Mouse (Mus musculus) liver, adult 2 months (tissue): Measurements from ENCODE around the gene Setdb1. TPM values are rescaled to one million over a fixed set of nuclear protein-coding genes. Genes with fewer than 3 reads are reported as not detected.

Experiments used
- DNase-seq: peaks from one replicate; pipeline ENCODE4 v3.0.0-alpha.2; 2011; ENCODE audit warnings: low read depth, low spot score; ENCODE audit errors: extremely low read depth
- H3K27ac ChIP-seq: fragments of 200-500 bp; replicated peaks from 2 replicates; pipeline ENCODE4 v1.5.1; 2012; ENCODE audit warnings: low read depth, mild to moderate bottlenecking, control low read depth, inconsistent platforms, low read length; ENCODE audit not compliant: insufficient read depth
- H3K27me3 ChIP-seq: fragments of 200-500 bp; 2 replicates; pipeline ENCODE4 v1.6.1; 2012; ENCODE audit warnings: mild to moderate bottlenecking, moderate library complexity, low read length, inconsistent platforms; ENCODE audit not compliant: control insufficient read depth, insufficient read depth
- H3K36me3 ChIP-seq: fragments of 200-500 bp; 2 replicates; pipeline ENCODE4 v1.6.1; 2012; ENCODE audit warnings: low read length, inconsistent platforms; ENCODE audit not compliant: control insufficient read depth, insufficient read depth
- H3K4me1 ChIP-seq: fragments of 200-500 bp; 2 replicates; pipeline ENCODE4 v1.6.1; 2011; ENCODE audit warnings: low read length; ENCODE audit not compliant: control insufficient read depth, insufficient read depth
- H3K4me3 ChIP-seq: fragments of 200-500 bp; 2 replicates; pipeline ENCODE4 v1.5.1; 2011; ENCODE audit warnings: low read depth, mild to moderate bottlenecking, control low read depth, low read length, moderate library complexity; ENCODE audit not compliant: insufficient read depth
- H3K79me2 ChIP-seq: fragments of 200-500 bp; 2 replicates; pipeline ENCODE4 v1.6.1; 2012; ENCODE audit warnings: inconsistent platforms, mild to moderate bottlenecking, low read length, moderate library complexity; ENCODE audit not compliant: control insufficient read depth, insufficient read depth
- H3K9ac ChIP-seq: fragments of 200-500 bp; 2 replicates; pipeline ENCODE4 v1.6.1; 2012; ENCODE audit warnings: low read depth, mild to moderate bottlenecking, control low read depth, inconsistent platforms, low read length
- CTCF ChIP-seq: fragments of 200-500 bp; IDR thresholded peaks from 2 replicates; pipeline ENCODE4 v1.5.1; 2011; ENCODE audit warnings: low read depth, low read length, control low read depth
- POLR2A ChIP-seq: fragments of 200-500 bp; IDR thresholded peaks from 2 replicates; pipeline ENCODE4 v1.6.1; 2011; ENCODE audit warnings: low read length, control low read depth; ENCODE audit not compliant: insufficient read depth; ENCODE audit errors: extremely low read depth
- WGBS: fragments of 180-500 bp; shearing (Covaris S2); methylation state at CpG from one replicate; pipeline ENCODE4 v1.1.7; 2018; 5-methylcytosine and 5-hydroxymethylcytosine counted together
- polyA plus RNA-seq: library from polyadenylated mRNA; depleted of rRNA; stranded (reverse); fragments of >200 nt; gene quantifications from 2 replicates; pipeline ENCODE4 v1.2.3, GENCODE M21; 2012
- total RNA-seq: library from RNA; depleted of rRNA; stranded (reverse); fragments of >200 nt; gene quantifications from 2 replicates; pipeline ENCODE4 v1.2.3, GENCODE M21; 2014

Gene Setdb1
- total and polyA plus RNA-seq, 2 experiments: 8.6 to 13.3 TPM

DNA sequence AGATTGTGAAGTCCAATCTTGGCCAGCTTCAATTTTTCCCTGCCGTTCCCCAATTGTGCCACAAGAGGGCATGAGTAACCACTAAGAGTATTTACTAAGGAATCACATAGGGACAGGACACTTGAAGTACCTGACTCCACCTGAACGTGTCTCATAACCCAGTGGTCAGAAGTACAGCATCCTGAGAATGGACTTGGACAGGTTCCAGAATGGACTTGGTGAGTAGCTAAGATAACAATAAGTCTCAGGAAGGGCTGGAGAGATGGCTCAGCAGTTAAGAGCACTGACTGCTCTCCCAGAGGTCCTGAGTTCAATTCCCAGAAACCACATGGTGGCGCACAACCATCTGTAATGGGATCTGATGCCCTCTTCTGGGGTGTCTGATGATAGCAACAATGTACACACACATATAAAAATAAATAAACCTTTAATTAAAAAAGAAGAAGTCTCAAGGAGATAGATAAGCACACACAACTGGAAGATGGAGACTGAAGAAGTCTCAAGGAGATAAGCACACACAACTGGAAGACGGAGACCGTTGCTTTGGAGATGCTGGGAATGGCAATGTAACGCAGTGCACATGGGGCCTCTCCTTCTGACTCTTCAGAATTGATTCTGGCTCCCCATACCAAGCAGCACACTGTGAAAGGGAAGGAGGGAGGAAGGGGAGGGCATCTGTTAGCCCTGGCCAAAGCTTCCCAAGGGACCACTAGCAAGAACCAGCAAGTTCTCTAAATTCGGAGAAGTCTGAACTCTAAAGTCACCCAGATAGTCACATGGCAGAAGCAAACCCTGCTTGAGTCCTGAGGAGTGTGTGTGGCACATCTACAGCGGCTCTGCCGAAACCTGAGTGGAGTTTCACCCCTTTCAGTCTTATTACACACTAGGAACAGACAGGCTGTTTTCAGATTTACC, 45.8 kb downstream of the Setdb1 start:
- DNase-seq: peak; percentile 79
- no peaks in the 10 kb centered on the region for H3K36me3 ChIP-seq
- TF ChIP-seq CTCF (peak; percentile 31; the same call in 1 of the 2 replicates), POLR2A (no peak)
- H3K4me1 ChIP-seq: peaks cover under 1% of the 10 kb centered on the region; the same call in 1 of the 2 replicates
- no peak overlapping the region for H3K27ac ChIP-seq
- no peak overlapping the region for H3K9ac ChIP-seq
- peaks cover 10% of the 10 kb centered on the region; the same call in 1 of the 2 replicates for H3K79me2 ChIP-seq
- WGBS: 63% methylated on average over 9 of the region's 9 CpGs
- no peaks in the 10 kb centered on the region for H3K27me3 ChIP-seq
- H3K4me3 ChIP-seq: no peak overlapping the region

- H3K4me1 ChIP-seq: no peaks in the 10 kb centered on the region
- H3K9ac ChIP-seq: no peak overlapping the region
- no peak overlapping the region for H3K4me3 ChIP-seq
- no peak overlapping the region for H3K27ac ChIP-seq
- WGBS: 65% methylated on average over 3 of the region's 3 CpGs
- DNase-seq: no peak
- H3K36me3 ChIP-seq: no peaks in the 10 kb centered on the region
- no peaks in the 10 kb centered on the region for H3K27me3 ChIP-seq
- no peak for TF ChIP-seq CTCF
- peaks cover 4% of the 10 kb centered on the region; the same call in 1 of the 2 replicates for H3K79me2 ChIP-seq
Measured at GRCm38 (mm10) chr3:95310496-95310895, 46.5 kb downstream of the Setdb1 start.

DNA sequence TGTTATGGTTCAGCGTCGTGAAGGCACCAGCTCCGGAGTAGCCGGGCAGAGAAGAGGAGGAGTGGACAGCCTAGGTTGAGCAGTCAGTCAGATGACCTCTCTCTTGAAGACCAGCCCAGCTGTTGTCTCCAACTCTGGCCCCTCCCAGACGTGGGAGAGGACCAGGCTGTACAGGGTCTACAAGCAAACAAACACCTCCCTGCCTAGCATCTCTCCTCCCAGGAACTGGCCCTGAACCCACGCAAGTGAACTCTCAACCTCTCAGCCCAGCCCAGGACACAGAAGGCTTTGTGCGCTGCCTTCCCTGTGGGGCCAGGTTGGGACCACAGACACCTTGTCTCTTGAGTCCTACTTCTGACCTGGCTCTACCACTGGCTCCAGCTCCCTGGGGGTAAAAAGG, 49.9 kb downstream of the Setdb1 start, which contains the start of gene Anxa9:
Gene Anxa9, minus strand, starts transcription at position 77 of the 400 bp plus-strand sequence.
- H3K27me3 ChIP-seq: no peaks in the 10 kb centered on the region
- H3K36me3 ChIP-seq: no peaks in the 10 kb centered on the region
- DNase-seq: no peak
- TF ChIP-seq CTCF (no peak), POLR2A (no peak)
- 69% methylated on average over 7 of the region's 7 CpGs for WGBS
- no peaks in the 10 kb centered on the region for H3K4me1 ChIP-seq
- H3K79me2 ChIP-seq: no peaks in the 10 kb centered on the region
- no peak within 1 kb of the TSS for H3K27ac ChIP-seq
- H3K9ac ChIP-seq: no peak within 1 kb of the TSS
- no peak within 1 kb of the TSS for H3K4me3 ChIP-seq

DNA sequence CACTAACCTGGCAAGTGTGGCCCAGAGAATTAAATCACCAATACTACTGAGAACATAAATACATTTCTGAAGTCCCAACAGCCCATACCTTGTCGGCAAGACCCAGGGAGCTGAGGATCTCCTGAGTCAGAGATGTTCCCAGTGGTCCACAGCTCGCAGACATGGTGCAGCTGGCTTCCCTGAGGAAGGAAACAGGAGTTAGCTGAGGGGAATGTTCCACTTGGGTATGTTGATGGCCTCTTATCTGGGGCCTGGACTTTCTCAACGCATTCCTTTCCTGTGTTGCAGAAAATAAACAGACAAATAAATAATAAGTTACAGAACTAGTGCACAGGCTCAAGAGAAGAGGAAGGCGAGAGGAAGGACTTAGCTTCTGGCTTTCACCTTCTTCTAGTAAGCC, 50.8 kb downstream of the Setdb1 start:
- Histone ChIP-seq H3K9ac (no peak overlapping the region), H3K27me3 (no peaks in the 10 kb centered on the region), H3K4me3 (no peak overlapping the region), H3K79me2 (no peaks in the 10 kb centered on the region), H3K36me3 (no peaks in the 10 kb centered on the region), H3K4me1 (no peaks in the 10 kb centered on the region), H3K27ac (no peak overlapping the region)
- TF ChIP-seq POLR2A (no peak), CTCF (no peak)
- 70% methylated on average over 4 of the region's 4 CpGs for WGBS
- DNase-seq: no peak

DNA sequence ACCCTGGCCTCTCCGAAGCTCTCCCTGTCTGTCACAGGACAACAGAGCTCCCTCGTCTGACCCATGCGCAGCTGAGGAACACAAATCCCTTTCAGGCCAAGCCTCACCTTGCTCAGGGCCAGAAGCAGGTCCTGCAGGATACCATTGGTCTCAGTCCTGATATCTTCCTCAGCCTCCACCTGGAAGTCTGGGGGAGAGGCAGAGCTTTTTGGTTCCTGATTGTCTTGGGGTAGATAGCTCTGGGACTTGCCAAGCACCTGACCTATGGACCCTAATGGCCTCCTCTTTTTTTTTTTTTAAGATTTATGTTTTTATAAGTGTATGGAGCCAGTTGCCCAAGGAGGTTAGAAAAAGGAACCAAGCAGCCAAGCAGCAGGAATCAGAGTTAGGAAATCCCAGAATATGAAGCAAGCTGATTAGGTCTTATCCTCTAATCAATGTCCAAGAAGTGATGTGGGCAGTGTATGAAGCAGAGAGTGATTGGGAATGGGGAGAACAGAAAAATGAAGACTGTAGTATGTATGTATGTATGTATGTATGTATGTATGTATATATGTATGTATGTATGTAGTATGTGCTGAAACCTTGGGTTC, 55.7 kb downstream of the Setdb1 start:
- WGBS: 92% methylated on average over 3 of the region's 3 CpGs
- H3K4me1 ChIP-seq: peaks cover 11% of the 10 kb centered on the region
- H3K4me3 ChIP-seq: no peak overlapping the region
- no peaks in the 10 kb centered on the region for H3K27me3 ChIP-seq
- H3K36me3 ChIP-seq: peaks cover 6% of the 10 kb centered on the region
- TF ChIP-seq POLR2A (no peak), CTCF (no peak)
- no peak for DNase-seq
- no peak overlapping the region for H3K27ac ChIP-seq
- H3K9ac ChIP-seq: no peak overlapping the region
- no peaks in the 10 kb centered on the region for H3K79me2 ChIP-seq

DNA sequence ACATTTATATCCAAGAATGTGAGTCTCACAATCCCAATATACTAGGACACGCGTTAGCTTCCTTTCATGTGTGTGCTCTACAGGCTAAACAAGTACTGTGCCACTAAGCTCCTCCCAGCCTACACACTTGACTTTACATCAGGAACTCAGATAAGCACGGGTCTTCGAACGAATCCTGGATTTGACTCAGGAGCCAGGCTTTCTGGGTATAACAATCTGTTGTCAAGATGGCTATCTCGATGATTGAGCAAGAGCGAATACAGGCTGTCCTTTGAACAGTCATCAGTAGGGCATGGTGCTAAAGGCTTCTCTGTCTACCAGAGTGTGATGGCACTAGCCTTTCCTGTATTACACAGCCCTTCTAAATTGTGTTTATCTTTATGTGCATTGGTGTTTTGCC, 59.0 kb downstream of the Setdb1 start:
- WGBS: 24% methylated on average over 7 of the region's 7 CpGs
- Histone ChIP-seq H3K79me2 (no peaks in the 10 kb centered on the region), H3K27me3 (no peaks in the 10 kb centered on the region), H3K36me3 (peaks cover 19% of the 10 kb centered on the region), H3K4me1 (peaks cover 33% of the 10 kb centered on the region), H3K27ac (peak overlapping the region; percentile 87), H3K9ac (no peak overlapping the region), H3K4me3 (no peak overlapping the region)
- DNase-seq: peak; percentile 98
- TF ChIP-seq POLR2A: no peak
- TF ChIP-seq CTCF: no peak
